Mouse (Mus musculus) left cerebral cortex, postnatal 25 days (tissue): ENCODE measurements at regions not wholly inside any gene's neighbourhood (a gene's known extent, or its start where the extent isn't known, plus 50 kb on each side); places are given as distances from the start of the nearest gene placed in this dataset.
A peak's percentile ranks its signal among the peaks of the same experiment; 100 is the strongest.

Experiments used
- DNase-seq, 2 experiments: peaks; one replicate each; pipeline ENCODE4 v3.0.0; 2022; ENCODE audit warnings: low spot score in 2 of 2, mixed read lengths in 1 of 2
- intact Hi-C: fragments of 180-260 bp; cut with DNase I; formaldehyde crosslinking; loops from one replicate; pipeline ENCODE4 v1.15.1; 2025

DNA sequence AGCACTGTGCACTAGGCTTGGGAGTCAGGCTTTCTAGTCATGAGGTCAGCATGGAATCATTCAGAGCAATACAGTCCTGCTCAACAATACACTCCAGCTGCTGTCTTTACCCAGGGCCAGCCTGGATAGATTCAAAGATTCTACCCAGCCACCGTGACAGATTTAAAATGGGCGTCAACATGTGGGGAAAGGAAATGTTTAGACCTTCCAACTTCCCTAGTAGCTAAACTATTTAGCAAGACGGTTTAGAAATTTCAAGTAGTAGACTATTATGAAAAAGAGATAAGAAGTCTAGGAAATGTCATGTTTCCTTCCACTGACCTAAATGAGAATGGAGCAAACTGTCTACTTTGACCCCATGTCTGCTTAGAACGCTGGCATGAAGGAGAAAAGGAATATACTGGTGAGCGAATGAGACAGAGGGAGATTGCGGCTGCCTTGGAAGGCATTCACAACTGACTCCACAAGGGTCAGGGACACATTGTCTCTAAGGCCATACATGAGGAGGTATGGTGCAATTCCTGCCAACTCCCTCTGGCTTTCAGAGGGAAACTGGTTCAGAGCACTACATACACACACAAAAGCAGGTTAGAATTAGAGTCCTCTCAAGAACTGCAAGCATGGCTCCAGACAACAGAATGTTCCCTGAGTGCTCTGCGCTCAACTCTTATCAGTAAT is 364.6 kb upstream of the Acvr2a start:
- DNase-seq = no peak

DNA sequence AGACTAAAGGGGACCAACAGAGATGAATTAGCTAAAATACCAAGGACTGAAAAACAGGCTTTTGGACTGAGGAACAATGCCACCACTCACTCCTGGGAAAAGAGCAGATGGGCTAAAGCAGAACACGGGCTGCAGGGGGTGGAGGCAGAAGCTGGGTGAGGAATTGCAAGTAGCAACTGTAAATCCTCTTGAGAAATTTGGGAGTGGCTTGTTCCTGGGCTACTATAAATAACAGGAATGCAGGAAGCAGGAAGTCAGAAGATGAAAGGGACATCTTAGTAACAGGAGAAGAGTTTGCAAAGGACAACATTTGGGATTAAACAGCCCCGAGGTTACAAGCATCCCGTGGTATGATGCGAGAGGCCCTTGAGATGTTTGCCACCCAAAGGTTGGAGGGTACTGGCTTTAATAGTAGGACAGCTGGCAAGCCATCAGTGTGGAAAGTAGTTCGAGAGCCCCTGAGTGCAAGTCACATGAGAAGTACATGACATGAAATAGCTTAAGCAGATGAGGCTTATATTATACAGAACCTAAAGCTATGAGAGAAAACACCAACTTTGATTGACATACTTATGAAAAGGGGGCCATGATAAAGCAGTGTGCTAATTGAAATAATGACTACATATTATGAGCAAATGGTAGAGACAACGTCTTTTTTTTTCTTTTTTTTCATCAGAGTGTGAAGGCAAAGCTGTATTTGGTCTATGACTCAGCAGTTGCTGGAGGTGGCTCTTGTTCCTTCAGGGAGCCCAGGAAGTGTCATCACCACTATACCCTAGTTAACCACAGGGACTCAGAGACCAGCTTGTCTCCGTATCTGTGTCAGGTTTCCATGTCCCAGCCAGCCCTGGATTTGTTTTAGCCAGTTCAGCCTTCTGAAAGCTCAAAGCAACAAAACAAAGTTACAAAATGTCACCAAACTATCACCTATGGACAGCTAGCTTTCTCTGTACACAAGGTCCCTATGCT is 357.6 kb upstream of the Acvr2a start:
- intact Hi-C loops = loop anchor here (5.0 to 10.0 kb wide), 3 partner anchors 318 to 428 kb away; partner anchors contain the start of gene Acvr2a
- peak; percentile 19 to 80 for DNase-seq

More for the DNA sequence above, 364.6 kb upstream of the Acvr2a start:
- intact Hi-C loops = no loop called here

DNA sequence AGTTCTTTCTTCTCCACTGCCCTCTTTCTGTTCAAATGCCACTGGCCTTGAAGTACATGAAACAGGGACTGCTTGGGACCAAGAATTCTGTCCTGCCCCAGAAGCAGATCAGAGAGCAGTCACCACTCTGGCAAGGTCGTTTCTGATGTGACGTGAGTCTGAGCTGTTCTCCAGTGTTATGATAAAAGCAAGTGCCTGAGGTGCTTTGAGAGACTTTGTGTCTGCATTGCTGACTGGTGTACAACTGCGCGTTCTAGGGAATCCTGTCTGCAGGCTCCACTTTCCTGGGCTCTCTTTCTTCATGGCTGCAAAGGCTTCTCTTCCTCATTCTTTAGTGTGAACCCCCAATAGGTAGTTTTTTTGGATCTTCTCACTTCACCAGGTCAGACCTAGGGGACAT is 356.8 kb upstream of the Acvr2a start:
- DNase-seq = no peak
- intact Hi-C loops = loop anchor here (5.0 to 10.0 kb wide), 3 partner anchors 318 to 428 kb away; partner anchors contain the start of gene Acvr2a

DNA sequence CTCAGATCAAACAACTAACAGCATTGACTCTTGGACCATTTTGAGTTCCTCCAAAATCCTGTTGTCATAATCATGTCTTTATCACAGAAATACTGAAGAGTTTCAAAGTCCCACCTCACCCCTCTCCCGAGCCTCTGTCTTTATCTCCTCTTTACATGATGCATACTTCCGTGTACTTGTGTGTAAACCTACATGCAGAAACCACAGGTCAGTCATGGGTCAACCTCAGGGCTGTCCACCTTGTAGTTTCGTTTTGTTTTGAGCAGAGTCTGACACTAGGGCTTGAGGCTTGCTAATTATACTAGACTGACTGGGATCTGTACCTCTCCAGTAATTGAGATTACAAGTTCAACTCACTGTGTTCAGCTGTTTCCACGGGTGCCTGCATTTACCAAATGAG is 348.4 kb upstream of the Acvr2a start:
- intact Hi-C loops = no loop called here
- DNase-seq = no peak

DNA sequence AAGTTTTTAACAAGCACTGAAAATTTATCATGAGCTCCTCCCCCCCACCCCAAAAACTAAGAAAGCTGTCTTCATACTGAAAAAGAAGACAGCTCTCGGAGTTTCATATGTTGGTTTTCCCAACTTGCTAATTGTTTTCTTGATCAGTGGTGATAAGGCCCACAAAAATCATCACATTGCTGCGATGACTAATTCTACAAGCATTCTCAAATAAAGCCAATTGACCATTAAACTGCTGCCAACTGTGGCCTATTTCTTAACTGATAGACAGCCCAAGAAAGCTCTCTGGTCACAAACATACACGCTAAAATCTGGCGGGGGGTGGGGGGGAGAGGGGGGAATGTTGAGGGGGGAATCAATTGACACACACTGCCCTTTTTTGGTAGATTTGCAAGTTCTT is 345.0 kb upstream of the Acvr2a start:
- no peak for DNase-seq
- intact Hi-C loops = no loop called here

DNA sequence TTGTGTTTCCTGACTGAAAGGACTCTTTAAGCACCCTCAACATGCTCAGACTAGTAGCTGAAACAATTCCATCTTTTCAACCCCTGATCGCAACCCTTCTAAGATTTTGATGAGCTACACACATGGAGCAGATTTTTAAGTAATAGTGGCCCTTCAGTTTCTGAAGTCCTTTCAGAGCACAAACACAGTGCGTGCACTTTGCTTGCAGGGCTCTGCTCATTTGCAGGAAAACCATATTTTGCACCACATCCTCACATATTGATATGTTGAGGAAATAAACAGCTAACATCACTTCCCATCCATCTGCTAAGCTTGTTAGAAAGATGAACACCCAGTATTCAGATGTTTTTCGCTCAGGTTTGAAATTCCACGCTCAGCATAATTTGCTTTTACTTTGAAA is 344.6 kb upstream of the Acvr2a start:
- intact Hi-C loops = no loop called here
- DNase-seq = no peak

DNA sequence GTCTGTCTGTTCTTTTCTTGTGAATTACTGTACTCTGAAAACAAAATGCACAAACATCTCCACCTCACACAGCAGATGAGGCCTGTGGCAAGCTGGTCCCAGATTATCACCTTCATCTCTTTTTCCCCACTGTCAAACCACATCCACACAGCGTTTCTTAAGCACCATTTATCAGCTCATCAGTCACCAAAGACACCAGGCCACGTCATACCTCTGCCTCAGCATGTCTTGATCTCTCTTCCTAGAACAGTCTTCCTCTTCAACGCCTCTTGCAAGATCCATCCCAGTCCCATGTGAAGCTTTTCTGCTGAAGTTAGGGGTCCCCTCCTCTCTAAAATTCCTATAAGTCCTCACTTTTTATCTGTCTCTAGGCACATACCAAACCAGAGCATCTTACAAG is 340.8 kb upstream of the Acvr2a start:
- intact Hi-C loops = no loop called here
- DNase-seq = no peak

DNA sequence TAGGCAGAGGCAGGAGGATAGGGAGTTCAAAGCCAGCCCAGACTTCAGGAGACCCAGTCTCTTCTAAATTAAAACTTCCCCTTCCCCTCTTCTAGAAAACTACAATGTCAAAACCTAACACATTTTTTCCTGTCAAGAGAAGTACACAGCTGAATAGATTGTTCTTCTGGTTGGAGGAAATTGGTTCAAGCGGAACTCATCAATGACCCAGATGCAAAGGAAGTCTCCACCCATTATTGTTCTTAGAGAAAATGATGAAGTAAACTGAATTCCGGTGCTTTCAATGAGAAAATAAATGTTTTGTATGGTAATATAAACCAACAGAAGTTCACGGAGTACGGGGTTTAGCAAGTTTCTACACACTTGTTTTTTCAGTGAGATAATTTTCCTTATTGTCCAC is 339.3 kb upstream of the Acvr2a start:
- intact Hi-C loops = no loop called here
- DNase-seq = no peak

DNA sequence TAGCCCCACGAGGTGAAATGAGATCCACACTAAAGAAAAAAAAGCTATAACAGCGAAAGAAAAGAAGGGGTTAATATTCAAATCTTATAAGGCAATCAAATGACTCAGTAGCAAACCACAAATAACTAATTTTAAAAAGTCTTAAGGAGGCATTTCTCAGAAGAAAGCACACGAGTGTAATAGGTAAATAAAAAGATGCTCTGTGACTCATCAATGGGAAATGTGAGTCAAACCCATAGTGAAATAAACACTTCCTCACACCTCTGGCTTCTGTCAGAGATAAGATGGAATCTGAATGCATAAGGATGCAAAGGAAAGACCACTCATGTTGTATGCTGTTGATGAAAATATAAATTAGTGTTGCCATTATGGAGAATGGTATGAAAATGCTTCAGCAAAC is 337.1 kb upstream of the Acvr2a start:
- intact Hi-C loops = no loop called here
- DNase-seq = no peak

DNA sequence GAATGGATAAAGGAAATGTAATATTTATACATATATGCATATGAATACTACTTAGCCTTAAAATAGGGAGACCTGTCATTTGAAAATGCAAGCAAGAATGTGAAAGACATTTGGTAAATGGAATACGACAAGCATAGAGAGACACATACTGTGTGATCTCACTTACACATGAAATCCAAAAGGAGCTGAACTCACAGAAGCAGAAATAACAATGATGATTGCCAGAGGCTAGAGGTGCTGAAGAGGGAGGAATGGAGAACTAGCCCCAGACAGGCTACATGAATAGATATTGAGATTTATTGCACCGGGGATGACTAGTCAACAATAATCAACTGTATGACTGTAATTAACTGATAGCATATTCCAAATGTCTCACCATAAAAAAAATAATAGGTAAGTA is 336.6 kb upstream of the Acvr2a start:
- DNase-seq = no peak
- intact Hi-C loops = no loop called here

DNA sequence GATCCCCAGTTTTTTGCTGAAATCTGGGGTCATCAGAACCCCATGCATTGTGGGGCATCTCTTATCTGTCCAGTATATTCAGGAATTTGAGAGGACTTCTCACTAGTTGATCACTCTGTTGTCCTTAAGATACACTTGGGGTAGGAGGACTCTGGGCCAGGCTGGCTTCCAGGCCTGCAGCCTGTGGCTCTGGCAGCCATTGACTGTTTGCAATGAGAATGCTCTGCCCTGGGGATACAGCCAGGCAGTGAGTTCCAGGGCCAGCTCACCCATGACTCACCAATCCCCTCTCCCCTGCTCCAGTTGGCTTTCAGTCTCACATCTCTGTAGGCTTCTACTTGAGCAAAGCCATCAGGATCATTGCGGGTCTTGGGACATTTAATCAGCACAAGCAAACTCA is 334.3 kb upstream of the Acvr2a start:
- intact Hi-C loops = no loop called here

DNA sequence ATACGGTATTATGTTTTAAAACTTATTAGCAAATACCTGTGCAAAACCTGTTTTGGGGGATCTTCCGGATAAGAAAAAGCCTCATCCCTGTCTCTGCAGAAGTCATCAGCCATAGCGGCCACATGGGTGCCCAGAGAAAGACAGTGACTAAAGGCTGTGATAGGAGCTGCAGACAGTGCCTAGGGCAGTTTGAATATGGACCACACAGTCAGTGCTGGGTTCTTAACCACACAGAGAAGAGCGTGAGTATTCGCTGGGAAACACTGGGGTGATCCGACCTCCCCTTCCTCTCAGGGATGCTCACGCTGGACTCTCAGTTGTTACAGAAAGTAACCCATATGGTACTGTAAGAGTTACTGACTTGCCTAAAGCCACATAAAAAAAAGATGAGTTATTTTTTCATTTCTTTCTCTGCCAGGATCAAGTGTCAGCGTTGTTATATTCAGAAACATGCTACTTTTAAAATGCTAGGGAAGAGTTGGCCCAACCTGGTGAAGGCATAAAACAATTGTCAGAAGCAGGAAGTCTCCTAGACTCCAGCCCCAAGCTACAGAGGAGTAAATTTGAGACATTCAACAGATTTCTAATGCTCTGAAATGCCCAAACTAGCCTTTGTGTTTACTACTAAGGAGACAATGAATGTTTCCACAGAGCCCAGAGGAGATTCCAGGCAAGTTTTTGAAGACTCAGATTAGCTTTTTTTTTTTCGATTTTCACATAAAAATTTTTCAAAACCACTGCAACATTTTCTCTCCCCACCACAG is 333.3 kb upstream of the Acvr2a start:
- no peak for DNase-seq
- intact Hi-C loops = no loop called here

More for the DNA sequence above, 334.3 kb upstream of the Acvr2a start:
- no peak for DNase-seq

DNA sequence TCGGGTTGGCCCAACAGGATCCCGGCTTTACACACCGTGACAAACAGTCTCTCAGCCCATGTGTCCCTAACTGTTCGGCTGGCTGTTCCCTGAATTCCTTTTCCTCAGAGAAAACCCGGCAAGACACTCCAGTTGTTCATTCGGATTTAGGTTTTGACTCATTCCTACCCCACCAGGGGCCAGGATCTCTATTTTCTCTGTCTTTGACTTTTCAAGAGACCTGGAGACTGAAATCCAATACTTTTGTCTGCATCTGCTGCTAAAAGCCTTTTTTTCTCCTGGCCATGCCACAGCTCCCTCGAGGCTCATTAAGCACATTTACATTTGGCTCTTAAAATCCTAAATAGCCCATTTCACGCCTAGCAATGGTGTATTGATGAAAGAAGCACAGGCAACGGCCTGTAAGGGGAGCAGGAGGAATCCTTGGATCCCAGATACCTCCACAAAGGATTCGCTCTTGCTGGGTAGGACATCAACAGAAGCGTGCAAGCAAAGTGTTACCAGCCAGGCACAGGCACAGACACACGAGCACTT is 332.6 kb upstream of the Acvr2a start:
- intact Hi-C loops = no loop called here
- DNase-seq = no peak

DNA sequence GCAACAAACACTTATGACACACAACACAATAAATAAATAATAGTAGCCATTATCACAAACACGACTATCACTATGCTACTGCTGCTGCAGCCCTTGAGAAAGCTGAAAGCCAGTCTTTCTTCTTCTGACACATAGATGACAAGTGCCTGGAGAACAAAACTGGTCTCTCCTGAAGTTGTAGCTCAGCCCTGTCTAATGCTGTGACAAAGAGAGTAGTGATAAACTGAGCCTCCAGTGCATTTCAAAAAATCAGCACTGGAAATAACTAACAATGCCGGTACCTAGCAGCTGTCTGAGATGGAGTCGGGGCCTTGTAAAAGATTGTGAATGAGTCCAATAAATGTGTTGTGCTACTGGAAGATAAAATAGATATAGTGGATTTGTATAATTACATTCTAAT is 320.3 kb upstream of the Acvr2a start:
- intact Hi-C loops = no loop called here
- DNase-seq = no peak

DNA sequence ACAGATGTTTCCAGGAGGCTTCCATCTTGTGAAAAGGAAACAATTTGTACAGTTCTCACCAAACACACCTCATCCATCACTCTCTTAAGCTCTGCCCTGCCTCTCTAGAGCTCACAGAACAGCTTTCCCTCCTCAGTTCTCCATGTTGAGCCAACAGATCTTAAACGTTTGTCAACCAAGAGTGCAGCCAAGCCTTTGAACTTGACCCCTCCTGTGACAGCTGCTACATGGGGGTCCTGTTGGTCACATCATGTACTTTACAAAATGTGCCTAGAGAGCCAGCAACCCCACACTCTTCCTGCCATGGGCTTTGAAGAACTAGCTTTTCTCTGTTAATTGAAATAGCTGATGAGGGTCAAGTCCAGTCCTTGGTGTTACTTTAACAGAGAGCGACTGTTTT is 319.8 kb upstream of the Acvr2a start:
- DNase-seq = no peak
- intact Hi-C loops = no loop called here

DNA sequence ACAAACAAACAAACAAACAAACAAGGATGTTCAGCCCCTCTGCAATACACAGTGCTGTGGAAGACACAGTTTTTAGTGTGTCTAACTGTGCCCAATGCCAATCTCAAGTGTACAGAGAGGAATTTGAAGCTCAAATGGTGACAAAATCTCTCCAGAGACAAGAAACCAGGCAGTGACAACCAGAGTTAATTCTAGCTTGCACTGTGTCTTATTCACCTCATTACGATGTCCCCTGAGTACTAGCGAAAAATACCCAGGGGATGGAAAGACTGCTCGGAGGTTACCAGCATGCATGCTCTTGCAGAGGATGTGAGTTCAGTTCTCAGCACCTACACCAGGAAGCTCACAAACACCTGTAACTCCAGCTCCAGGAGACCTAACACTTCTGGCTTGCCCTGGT is 319.3 kb upstream of the Acvr2a start:
- intact Hi-C loops = no loop called here
- DNase-seq = no peak

DNA sequence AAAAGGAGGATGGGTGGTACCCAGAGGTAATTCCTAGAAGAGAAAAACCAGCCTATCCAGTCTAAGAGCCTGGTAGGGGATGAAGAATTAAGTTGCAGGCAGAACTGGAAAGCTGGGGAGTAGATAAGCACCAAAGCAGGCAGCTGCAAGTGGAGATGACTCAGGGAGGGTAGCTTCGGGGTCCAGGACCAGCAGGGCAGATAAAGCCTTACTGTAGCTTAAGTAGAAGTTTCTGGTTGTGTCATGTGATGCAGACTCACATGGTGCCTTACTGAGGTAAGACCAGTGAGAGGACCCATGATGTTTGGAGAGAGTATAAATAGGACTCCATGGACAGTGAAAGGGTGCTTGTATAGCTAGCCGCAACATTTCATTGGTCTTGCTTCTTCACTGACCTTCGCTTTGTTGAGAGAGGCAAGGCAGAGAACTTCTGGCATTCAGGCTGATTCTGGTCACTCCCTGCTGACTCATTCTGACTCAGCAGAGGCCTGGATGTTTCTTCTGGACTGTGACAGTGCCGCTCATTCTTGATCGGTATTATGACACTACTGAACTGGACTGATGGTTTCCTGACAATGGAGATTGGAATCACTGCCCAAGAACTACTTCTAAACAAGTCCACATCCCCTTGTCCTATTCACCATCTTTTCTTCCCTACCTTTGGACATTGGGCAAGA is 315.7 kb upstream of the Acvr2a start:
- intact Hi-C loops = no loop called here
- DNase-seq = no peak

DNA sequence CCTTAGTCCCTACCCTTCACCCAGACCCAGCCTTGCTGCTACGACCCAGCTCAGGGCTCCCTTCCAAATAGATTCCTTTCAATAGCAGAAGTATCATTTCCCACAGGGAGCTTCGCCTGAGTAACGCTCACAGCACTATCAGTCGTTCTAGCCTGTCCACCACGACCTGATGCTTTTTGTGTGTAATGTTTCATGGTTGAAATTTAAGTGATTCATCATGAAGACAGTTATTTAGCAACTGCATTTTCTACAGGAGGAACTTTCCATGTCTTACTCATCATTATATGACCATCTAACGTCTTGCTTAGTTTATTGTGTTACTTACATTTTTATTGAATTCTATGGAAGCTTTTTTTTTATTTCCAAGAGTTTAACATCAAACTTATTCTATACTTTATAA is 314.5 kb upstream of the Acvr2a start:
- no peak for DNase-seq
- intact Hi-C loops = no loop called here

DNA sequence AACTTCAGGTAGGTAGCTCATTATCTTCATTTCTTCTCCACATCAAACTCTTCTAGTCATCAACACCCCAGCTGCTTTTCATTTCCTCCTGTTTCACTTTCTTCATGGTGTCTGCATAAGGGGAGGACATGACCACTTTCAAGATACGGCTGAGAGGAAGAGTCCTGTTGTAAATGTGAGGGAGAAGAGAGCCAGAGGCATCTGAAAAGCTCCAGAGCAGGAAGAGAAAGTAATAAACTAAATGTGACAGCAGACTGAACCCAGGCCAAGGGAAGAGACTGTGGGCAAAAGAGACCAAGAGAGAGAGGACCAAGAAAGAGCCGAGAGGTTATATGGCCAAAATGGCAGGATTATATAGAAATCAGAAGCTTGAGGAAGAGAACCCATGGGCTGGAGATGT is 312.5 kb upstream of the Acvr2a start:
- DNase-seq = no peak
- intact Hi-C loops = no loop called here

DNA sequence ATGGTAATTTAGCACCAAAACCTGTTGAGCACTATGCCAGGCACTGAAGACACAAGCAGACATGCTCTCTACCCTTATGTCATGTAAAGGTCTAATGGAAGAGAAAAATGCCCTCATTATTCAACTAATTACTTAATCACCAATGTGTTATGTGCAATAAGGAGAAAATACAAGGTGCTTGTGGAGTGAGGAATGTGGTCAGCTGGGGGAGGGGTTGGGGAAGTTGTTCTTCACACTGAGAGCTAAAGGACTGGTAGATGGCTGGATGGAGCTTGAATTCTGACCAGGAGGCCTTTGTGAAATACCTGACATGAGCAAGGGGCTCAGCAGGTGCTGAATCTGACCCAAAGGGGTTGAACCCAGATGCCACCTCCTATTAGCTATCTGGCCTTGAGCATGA is 300.1 kb upstream of the Acvr2a start:
- intact Hi-C loops = no loop called here
- no peak for DNase-seq
